Mouse (Mus musculus): ENCODE results near the gene Smtn. TPM values are rescaled to one million over a fixed set of nuclear protein-coding genes. Genes with fewer than 3 reads are reported as not detected.

Gene Smtn
- polyA plus RNA-seq, 1 experiment from 2014 or later = 18.2 TPM

- peak overlapping the region; percentile 60; the same call in 1 of the 2 replicates for H3K4me3 ChIP-seq (replicated peaks)
- H3K4me1 ChIP-seq (replicated peaks) = peaks cover 32% of the 10 kb centered on the region
- H3K9me3 ChIP-seq = no peaks in the 10 kb centered on the region
- WGBS = 9% methylated on average over 8 of the region's 8 CpGs
- H3K9ac ChIP-seq (replicated peaks) = peak overlapping the region; percentile 75; the same call in 1 of the 2 replicates
- H3K4me2 ChIP-seq (replicated peaks) = peak overlapping the region; percentile 95
- peaks cover 4% of the 10 kb centered on the region; the same call in 1 of the 2 replicates for H3K27me3 ChIP-seq
- peaks cover 22% of the 10 kb centered on the region for H3K36me3 ChIP-seq
- peak; percentile 5; the same call in 1 of the 2 replicates for ATAC-seq
- H3K27ac ChIP-seq = 0 out of 2 replicates have a peak overlapping the region, but pooled peaks have one; percentile 85
Observed at GRCm38 (mm10) chr11:3534956-3535355, 5.5 kb downstream of the Smtn start.

DNA sequence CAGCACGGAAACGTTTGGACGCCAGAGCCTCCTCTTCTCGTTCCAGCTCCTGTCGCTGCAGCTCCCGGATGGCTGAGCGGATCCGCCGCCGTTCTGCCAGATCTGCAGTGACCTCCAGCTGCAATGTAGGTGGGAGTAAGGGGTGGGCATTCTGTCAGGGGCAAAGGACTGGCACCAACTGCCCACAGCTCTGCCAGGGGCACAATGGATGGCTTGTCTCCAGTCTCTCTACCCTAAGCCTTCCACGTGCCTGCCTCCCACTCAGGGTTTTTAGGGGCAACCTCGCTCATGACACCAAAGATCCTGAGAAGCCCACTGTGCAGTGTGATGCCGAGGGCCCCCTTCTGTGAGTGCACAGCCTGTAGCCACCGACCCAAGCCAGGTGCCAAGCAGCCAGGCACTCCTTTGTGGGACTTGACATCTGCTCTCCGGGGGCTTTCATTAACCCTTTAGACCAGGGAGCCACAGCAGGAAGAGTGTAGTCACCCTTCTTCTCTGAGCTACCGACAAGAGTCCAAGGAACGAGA lies 6.9 kb downstream of the Smtn start:
- no peak overlapping the region for H3K4me2 ChIP-seq (replicated peaks)
- H3K4me3 ChIP-seq (replicated peaks) = no peak overlapping the region
- H3K36me3 ChIP-seq = peaks cover 31% of the 10 kb centered on the region
- 0 out of 2 replicates have a peak overlapping the region, but pooled peaks have one; percentile 36 for H3K9ac ChIP-seq (replicated peaks)
- no peak overlapping the region for H3K27ac ChIP-seq
- no peaks in the 10 kb centered on the region for H3K9me3 ChIP-seq
- ATAC-seq = no peak
- peaks cover 4% of the 10 kb centered on the region; the same call in 1 of the 2 replicates for H3K27me3 ChIP-seq
- 90% methylated on average over 17 of the region's 17 CpGs for WGBS
- H3K4me1 ChIP-seq (replicated peaks) = peaks cover 29% of the 10 kb centered on the region

GRCm38 (mm10) chr11:3532101-3532931 lies 8.1 kb downstream of the Smtn start:
- Histone ChIP-seq H3K4me3 (replicated peaks) (no peak overlapping the region), H3K27me3 (no peaks in the 10 kb centered on the region), H3K9ac (replicated peaks) (no peak overlapping the region; the same call in 1 of the 2 replicates), H3K4me1 (replicated peaks) (peaks cover 20% of the 10 kb centered on the region), H3K36me3 (peaks cover 31% of the 10 kb centered on the region), H3K4me2 (replicated peaks) (no peak overlapping the region), H3K9me3 (no peaks in the 10 kb centered on the region), H3K27ac (no peak overlapping the region)
- WGBS = 95% methylated on average over 16 of the region's 16 CpGs
- no peak for ATAC-seq

DNA sequence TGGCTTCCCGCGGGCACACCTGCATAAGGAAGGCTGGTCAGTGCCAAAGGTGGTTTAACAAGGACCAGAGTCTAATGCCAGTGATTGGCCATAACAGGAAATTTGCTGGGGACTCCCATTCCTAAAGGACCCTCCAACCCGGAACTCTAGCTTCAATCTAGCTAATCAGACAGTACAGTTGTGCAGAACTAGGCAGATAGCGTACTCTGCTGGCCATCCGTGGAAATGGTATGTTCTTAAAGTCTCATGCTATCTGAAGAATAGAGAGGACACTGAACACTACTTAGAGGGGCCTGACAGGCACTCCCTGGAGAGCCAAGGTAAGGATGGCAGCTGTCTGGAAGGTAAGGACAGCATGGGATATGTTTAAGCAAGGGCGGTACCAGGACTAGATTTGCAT lies 8.8 kb downstream of the Smtn start:
- Histone ChIP-seq H3K36me3 (peaks cover 31% of the 10 kb centered on the region), H3K27me3 (no peaks in the 10 kb centered on the region), H3K9me3 (no peaks in the 10 kb centered on the region), H3K27ac (no peak overlapping the region), H3K4me1 (replicated peaks) (peaks cover 15% of the 10 kb centered on the region), H3K4me3 (replicated peaks) (no peak overlapping the region), H3K4me2 (replicated peaks) (no peak overlapping the region), H3K9ac (replicated peaks) (no peak overlapping the region)
- 82% methylated on average over 6 of the region's 6 CpGs for WGBS
- no peak for ATAC-seq

DNA sequence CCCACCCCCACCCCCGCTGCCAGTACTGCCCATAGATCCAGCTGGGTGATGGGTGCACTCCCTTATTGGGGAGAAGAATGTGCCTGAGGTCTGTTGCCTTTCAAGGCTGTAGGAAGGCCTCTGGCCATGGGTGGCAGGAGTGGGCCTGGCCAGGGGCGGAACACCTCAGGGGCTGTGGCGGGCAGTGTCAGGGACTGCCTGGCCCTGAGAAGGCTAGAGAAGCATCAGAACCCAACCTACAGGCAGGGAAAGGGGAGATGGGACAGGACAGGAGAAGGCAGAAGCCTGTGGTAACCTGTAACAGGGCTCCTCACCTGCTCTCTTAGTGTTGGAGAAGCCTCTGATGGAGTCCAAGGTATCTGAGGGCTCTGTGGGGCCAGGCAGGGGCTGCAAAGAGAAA lies 9.7 kb downstream of the Smtn start:
- 93% methylated on average over 3 of the region's 3 CpGs for WGBS
- Histone ChIP-seq H3K9me3 (no peaks in the 10 kb centered on the region), H3K4me1 (replicated peaks) (peaks cover 8% of the 10 kb centered on the region), H3K4me3 (replicated peaks) (no peak overlapping the region), H3K27me3 (no peaks in the 10 kb centered on the region), H3K9ac (replicated peaks) (no peak overlapping the region), H3K36me3 (peaks cover 35% of the 10 kb centered on the region), H3K4me2 (replicated peaks) (no peak overlapping the region), H3K27ac (no peak overlapping the region)
- ATAC-seq = no peak

- peaks cover 40% of the 10 kb centered on the region for H3K36me3 ChIP-seq
- no peak overlapping the region for H3K4me2 ChIP-seq (replicated peaks)
- no peak overlapping the region for H3K9ac ChIP-seq (replicated peaks)
- H3K9me3 ChIP-seq = no peaks in the 10 kb centered on the region
- 85% methylated on average over 20 of the region's 20 CpGs for WGBS
- H3K4me1 ChIP-seq (replicated peaks) = no peaks in the 10 kb centered on the region
- H3K4me3 ChIP-seq (replicated peaks) = no peak overlapping the region
- H3K27ac ChIP-seq = no peak overlapping the region
- ATAC-seq = no peak
- no peaks in the 10 kb centered on the region for H3K27me3 ChIP-seq
Observed at GRCm38 (mm10) chr11:3529476-3530252, 10.7 kb downstream of the Smtn start.

GRCm38 (mm10) chr11:3528208-3528607 lies 12.2 kb downstream of the Smtn start:
- Histone ChIP-seq H3K9me3 (no peaks in the 10 kb centered on the region), H3K4me2 (replicated peaks) (no peak overlapping the region), H3K27ac (no peak overlapping the region), H3K36me3 (peaks cover 40% of the 10 kb centered on the region), H3K9ac (replicated peaks) (no peak overlapping the region), H3K4me3 (replicated peaks) (no peak overlapping the region), H3K4me1 (replicated peaks) (no peaks in the 10 kb centered on the region), H3K27me3 (no peaks in the 10 kb centered on the region)
- ATAC-seq = no peak
- WGBS = 85% methylated on average over 6 of the region's 6 CpGs

DNA sequence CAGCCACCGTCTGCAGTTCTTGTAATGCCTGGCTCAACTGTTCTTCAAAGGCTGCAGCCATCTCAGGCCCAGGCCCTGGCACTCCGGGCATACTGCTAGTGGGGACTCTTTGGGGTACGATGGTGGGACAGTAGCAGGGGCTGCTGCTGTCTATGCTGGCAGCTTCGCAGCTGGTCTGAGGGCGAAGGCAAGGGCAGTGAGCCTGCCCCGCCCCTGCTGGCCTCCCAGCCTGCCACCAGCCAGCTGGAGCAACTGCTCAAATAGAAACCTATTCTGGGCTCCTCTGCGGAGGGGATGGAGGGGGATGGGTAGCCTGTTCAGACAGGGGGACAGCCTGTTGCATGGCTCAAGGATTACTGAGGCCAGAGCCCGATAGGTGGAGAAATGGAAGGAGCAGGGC lies 12.6 kb downstream of the Smtn start:
- no peaks in the 10 kb centered on the region for H3K9me3 ChIP-seq
- H3K4me2 ChIP-seq (replicated peaks) = no peak overlapping the region
- H3K27ac ChIP-seq = no peak overlapping the region
- no peak for ATAC-seq
- peaks cover 41% of the 10 kb centered on the region for H3K36me3 ChIP-seq
- no peak overlapping the region for H3K4me3 ChIP-seq (replicated peaks)
- no peaks in the 10 kb centered on the region for H3K4me1 ChIP-seq (replicated peaks)
- no peaks in the 10 kb centered on the region for H3K27me3 ChIP-seq
- no peak overlapping the region for H3K9ac ChIP-seq (replicated peaks)
- WGBS = 73% methylated on average over 8 of the region's 8 CpGs

DNA sequence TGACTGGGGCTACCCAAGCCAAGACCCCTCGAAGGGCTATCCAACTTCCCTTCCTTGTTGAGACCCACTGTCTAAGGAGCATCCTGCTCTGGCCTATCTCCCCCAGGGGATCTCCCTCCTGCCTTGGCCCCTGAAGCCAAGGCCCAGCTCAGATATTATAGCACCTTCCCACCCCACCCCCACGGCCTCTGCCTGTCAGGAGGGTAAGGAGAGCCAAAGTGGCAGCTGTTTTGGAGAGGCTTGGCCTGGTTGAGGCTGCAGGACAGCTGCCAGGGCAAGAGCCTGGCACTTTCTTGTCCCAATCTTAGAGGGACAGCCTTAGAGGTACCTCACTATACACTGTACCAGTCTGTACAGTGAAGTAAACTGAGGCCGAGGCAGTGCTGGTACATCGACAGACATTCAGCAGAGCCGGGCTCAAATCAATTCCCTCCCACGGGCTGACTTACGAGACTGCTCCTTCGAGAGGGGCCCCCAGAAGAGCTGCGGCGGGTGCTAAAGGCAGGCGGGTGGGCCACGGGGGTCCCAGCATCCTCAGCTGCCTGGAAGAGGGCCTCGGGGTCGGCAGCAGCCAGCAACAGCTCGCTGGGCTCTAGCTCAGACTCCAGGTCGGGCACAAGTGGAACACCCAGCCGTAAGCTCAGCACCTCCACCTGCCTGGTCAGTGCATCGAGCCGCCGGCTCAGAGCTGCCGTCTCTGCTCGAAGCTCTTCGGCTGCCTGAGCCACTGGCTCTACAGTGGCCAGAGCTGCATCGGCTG lies 13.3 kb downstream of the Smtn start:
- 93% methylated on average over 23 of the region's 24 CpGs for WGBS
- ATAC-seq = no peak

DNA sequence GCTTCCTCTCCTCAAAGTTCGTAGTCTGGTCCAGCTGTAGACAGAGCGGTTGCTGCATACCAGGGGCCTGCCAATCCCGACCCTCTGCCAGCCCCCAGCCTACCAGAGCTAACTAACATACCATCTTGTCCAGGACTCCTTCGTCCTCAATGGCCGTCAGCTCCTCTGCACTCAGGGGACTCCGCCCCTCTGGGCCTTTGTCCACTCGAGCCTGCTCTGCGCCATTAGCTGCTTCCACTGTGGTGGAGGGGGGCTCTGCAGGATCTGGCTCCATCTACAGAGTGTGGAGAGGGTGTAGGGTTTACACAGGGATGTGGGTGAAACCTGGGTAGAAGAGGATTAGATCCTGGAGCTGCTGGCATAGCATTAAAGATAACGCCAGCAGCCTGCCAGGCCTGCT lies 14.2 kb downstream of the Smtn start:
- Histone ChIP-seq H3K9me3 (no peaks in the 10 kb centered on the region), H3K4me3 (replicated peaks) (no peak overlapping the region), H3K27ac (no peak overlapping the region), H3K27me3 (no peaks in the 10 kb centered on the region), H3K4me1 (replicated peaks) (no peaks in the 10 kb centered on the region), H3K36me3 (peaks cover 39% of the 10 kb centered on the region), H3K4me2 (replicated peaks) (no peak overlapping the region), H3K9ac (replicated peaks) (no peak overlapping the region)
- 77% methylated on average over 9 of the region's 9 CpGs for WGBS
- ATAC-seq = no peak

More for the DNA sequence above, 13.3 kb downstream of the Smtn start:
- no peak overlapping the region for H3K9ac ChIP-seq (replicated peaks)
- no peak overlapping the region for H3K4me2 ChIP-seq (replicated peaks)
- no peaks in the 10 kb centered on the region for H3K27me3 ChIP-seq
- peaks cover 41% of the 10 kb centered on the region for H3K36me3 ChIP-seq
- no peak overlapping the region for H3K27ac ChIP-seq
- no peak overlapping the region for H3K4me3 ChIP-seq (replicated peaks)
- no peaks in the 10 kb centered on the region for H3K9me3 ChIP-seq
- H3K4me1 ChIP-seq (replicated peaks) = no peaks in the 10 kb centered on the region

DNA sequence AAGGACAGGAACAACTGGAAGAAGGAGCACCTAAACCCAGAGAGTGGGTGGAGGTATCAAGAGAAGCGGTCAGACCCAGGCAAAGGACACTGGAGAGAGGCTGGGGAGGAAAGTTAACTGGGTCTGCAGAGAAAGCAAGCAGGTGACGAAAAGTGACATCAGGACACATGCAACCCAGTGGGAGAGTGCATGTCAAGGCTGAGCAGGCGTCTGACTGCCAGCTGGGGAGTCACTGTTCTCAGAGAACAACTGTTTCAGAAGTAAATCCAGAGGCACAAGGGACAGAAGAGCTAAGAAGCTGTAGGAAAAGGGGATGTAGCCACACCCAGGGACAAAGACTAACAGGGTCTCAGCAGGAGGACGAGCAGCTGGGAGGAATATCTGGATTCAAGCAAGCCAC lies 14.9 kb downstream of the Smtn start:
- H3K36me3 ChIP-seq = peaks cover 33% of the 10 kb centered on the region

More for the DNA sequence above, 14.9 kb downstream of the Smtn start:
- Histone ChIP-seq H3K4me3 (replicated peaks) (no peak overlapping the region), H3K4me1 (replicated peaks) (no peaks in the 10 kb centered on the region), H3K27me3 (no peaks in the 10 kb centered on the region), H3K9ac (replicated peaks) (no peak overlapping the region), H3K9me3 (no peaks in the 10 kb centered on the region), H3K27ac (no peak overlapping the region), H3K4me2 (replicated peaks) (no peak overlapping the region)
- 82% methylated on average over 4 of the region's 4 CpGs for WGBS
- no peak for ATAC-seq

Measured in midbrain, embryonic 13.5 days (tissue).